Mouse (Mus musculus): ENCODE measurements around the gene Gm4559.
"Not testable (repeated sequence)": the region's sequence is repeated elsewhere in the genome, so short reads cannot be mapped to it uniquely, and the experiment has no call there.

DNA sequence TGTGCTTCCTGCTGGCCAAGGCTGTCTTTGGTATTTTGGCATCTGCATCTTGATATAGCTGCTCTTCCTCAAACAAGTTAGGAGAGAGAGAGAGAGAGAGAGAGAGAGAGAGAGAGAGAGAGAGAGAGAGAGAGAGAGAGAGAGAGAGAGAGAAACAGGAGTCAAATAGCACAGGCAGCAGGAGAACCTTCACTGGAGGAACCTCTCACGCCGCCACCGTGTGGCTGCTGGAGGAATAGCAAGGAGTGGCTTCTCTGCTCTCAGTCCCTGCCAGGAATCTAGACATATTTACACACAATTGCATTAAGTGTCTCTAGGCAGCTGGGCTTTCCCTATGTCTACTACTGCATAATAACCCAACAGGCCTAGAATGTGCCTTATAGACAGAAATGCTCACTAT is 4.0 kb upstream of the Gm4559 start:
- peak; percentile 53; the same call in 1 of the 2 replicates for TF ChIP-seq CTCF (IDR thresholded peaks at IDR 0.05; ENCODE audit: extremely low read depth, insufficient read length, insufficient replicate concordance, low read depth, low read length)
- not testable (repeated sequence) for TF ChIP-seq POLR2A (IDR thresholded peaks at IDR 0.05; ENCODE audit: low read depth, low read length)

All from small intestine, adult 2 months (tissue).